Mouse (Mus musculus): Measurements from ENCODE around the gene Cbs. TPM values are rescaled to one million over a fixed set of nuclear protein-coding genes. Genes with fewer than 3 reads are reported as not detected.

Cbs gene
- total and polyA plus RNA-seq, 2 experiments, result 236 to 782 TPM

GRCm38 (mm10) chr17:31662855-31663254 lies 25.8 kb upstream of the Cbs start:
- peak; percentile 25 for DNase-seq (ENCODE audit: extremely low read depth, low read depth, low spot score)
- TF ChIP-seq CTCF (IDR thresholded peaks at IDR 0.05; ENCODE audit: low read depth, low read length), result peak; percentile 13; the same call in 1 of the 2 replicates
- TF ChIP-seq POLR2A (IDR thresholded peaks at IDR 0.05; ENCODE audit: extremely low read depth, insufficient read depth, low read length), result no peak
- no peaks in the 10 kb centered on the region for H3K27me3 ChIP-seq (ENCODE audit: control insufficient read depth, insufficient read depth, low read length)
- no peak overlapping the region for H3K4me3 ChIP-seq (ENCODE audit: insufficient read depth, low read depth, low read length)
- 0 out of 2 replicates have a peak, but pooled peaks cover 2% of the 10 kb centered on the region for H3K4me1 ChIP-seq (ENCODE audit: control insufficient read depth, insufficient read depth, low read length)
- H3K36me3 ChIP-seq (ENCODE audit: control insufficient read depth, insufficient read depth, low read length), result no peaks in the 10 kb centered on the region
- no peak overlapping the region for H3K9ac ChIP-seq (ENCODE audit: low read depth, low read length)
- H3K79me2 ChIP-seq (ENCODE audit: control insufficient read depth, insufficient read depth, low read length), result peaks cover 6% of the 10 kb centered on the region; the same call in 1 of the 2 replicates
- H3K27ac ChIP-seq (replicated peaks; ENCODE audit: insufficient read depth, low read depth, low read length), result no peak overlapping the region

DNA sequence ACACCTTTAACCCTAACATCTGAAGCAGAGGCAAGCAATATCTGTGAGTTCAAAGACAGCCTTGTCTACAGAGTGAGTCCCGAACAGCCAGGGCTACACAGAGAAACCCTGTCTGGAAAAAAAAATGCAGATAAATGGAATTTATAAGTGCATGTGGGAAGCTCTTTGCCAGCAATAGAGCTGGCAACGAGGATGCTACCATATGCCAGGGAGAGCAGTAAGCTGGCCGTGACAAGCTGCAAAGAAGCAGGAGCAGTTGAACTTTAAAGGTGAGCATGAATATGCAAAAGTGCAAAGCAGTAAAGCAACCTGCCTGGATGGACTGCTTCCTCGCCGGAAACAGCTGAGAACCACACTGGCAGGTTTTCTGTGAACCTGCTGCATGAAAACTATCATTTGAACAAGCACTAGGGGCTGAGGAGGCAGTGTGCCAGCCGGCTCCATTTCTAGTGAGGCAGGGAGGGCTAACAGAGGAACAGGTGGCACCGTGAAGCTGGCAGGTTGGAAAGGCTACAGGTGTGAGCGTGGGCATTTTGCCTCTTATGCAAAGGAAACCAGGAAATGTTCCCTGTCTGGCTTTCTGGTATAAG lies 23.7 kb upstream of the Cbs start:
- 89% methylated on average over 8 of the region's 8 CpGs for WGBS
- no peak overlapping the region for H3K27ac ChIP-seq (replicated peaks; ENCODE audit: insufficient read depth, low read depth, low read length)
- no peak for DNase-seq (ENCODE audit: extremely low read depth, low read depth, low spot score)

GRCm38 (mm10) chr17:31658468-31659185 lies 21.6 kb upstream of the Cbs start, which contains the start of gene U2af1:
TSS of gene U2af1 (minus strand) at chr17:31658892.
- H3K79me2 ChIP-seq (ENCODE audit: control insufficient read depth, insufficient read depth, low read length), result peaks cover 20% of the 10 kb centered on the region
- under 1% methylated on average over 71 of the region's 77 CpGs for WGBS
- H3K27me3 ChIP-seq (ENCODE audit: control insufficient read depth, insufficient read depth, low read length), result no peaks in the 10 kb centered on the region
- peak; percentile 85 for DNase-seq (ENCODE audit: extremely low read depth, low read depth, low spot score)
- H3K27ac ChIP-seq (replicated peaks; ENCODE audit: insufficient read depth, low read depth, low read length), result peak within 1 kb of the TSS; percentile 81
- peak within 1 kb of the TSS; percentile 97 for H3K9ac ChIP-seq (ENCODE audit: low read depth, low read length)
- H3K4me1 ChIP-seq (ENCODE audit: control insufficient read depth, insufficient read depth, low read length), result peaks cover 15% of the 10 kb centered on the region
- H3K4me3 ChIP-seq (ENCODE audit: insufficient read depth, low read depth, low read length), result peak within 1 kb of the TSS; percentile 90
- peak; percentile 64 for TF ChIP-seq POLR2A (IDR thresholded peaks at IDR 0.05; ENCODE audit: extremely low read depth, insufficient read depth, low read length)
- TF ChIP-seq CTCF (IDR thresholded peaks at IDR 0.05; ENCODE audit: low read depth, low read length), result 0 out of 2 replicates have a peak, but pooled peaks have one; percentile 0
- peaks cover 11% of the 10 kb centered on the region for H3K36me3 ChIP-seq (ENCODE audit: control insufficient read depth, insufficient read depth, low read length)

More for the DNA sequence above, 23.7 kb upstream of the Cbs start:
- TF ChIP-seq CTCF (IDR thresholded peaks at IDR 0.05; ENCODE audit: low read depth, low read length) (no peak), POLR2A (IDR thresholded peaks at IDR 0.05; ENCODE audit: extremely low read depth, insufficient read depth, low read length) (no peak)
- H3K4me3 ChIP-seq (ENCODE audit: insufficient read depth, low read depth, low read length), result no peak overlapping the region
- H3K79me2 ChIP-seq (ENCODE audit: control insufficient read depth, insufficient read depth, low read length), result peaks cover 13% of the 10 kb centered on the region; the same call in 1 of the 2 replicates
- peaks cover 10% of the 10 kb centered on the region for H3K4me1 ChIP-seq (ENCODE audit: control insufficient read depth, insufficient read depth, low read length)
- H3K27me3 ChIP-seq (ENCODE audit: control insufficient read depth, insufficient read depth, low read length), result no peaks in the 10 kb centered on the region
- H3K36me3 ChIP-seq (ENCODE audit: control insufficient read depth, insufficient read depth, low read length), result no peaks in the 10 kb centered on the region
- no peak overlapping the region for H3K9ac ChIP-seq (ENCODE audit: low read depth, low read length)

- 1% methylated on average over 27 of the region's 27 CpGs for WGBS
- Histone ChIP-seq H3K9ac (ENCODE audit: low read depth, low read length) (peak overlapping the region; percentile 97), H3K79me2 (ENCODE audit: control insufficient read depth, insufficient read depth, low read length) (peaks cover 25% of the 10 kb centered on the region), H3K4me3 (ENCODE audit: insufficient read depth, low read depth, low read length) (peak overlapping the region; percentile 90), H3K4me1 (ENCODE audit: control insufficient read depth, insufficient read depth, low read length) (peaks cover 15% of the 10 kb centered on the region), H3K36me3 (ENCODE audit: control insufficient read depth, insufficient read depth, low read length) (peaks cover 16% of the 10 kb centered on the region), H3K27me3 (ENCODE audit: control insufficient read depth, insufficient read depth, low read length) (no peaks in the 10 kb centered on the region), H3K27ac (replicated peaks; ENCODE audit: insufficient read depth, low read depth, low read length) (peak overlapping the region; percentile 81)
- DNase-seq (ENCODE audit: extremely low read depth, low read depth, low spot score), result no peak
- TF ChIP-seq POLR2A (IDR thresholded peaks at IDR 0.05; ENCODE audit: extremely low read depth, insufficient read depth, low read length) (no peak), CTCF (IDR thresholded peaks at IDR 0.05; ENCODE audit: low read depth, low read length) (no peak)
Measured at GRCm38 (mm10) chr17:31658136-31658467, 21.1 kb upstream of the Cbs start.

GRCm38 (mm10) chr17:31657141-31657983 lies 20.3 kb upstream of the Cbs start:
- Histone ChIP-seq H3K27ac (replicated peaks; ENCODE audit: insufficient read depth, low read depth, low read length) (peak overlapping the region; percentile 81), H3K4me1 (ENCODE audit: control insufficient read depth, insufficient read depth, low read length) (peaks cover 15% of the 10 kb centered on the region), H3K27me3 (ENCODE audit: control insufficient read depth, insufficient read depth, low read length) (no peaks in the 10 kb centered on the region), H3K4me3 (ENCODE audit: insufficient read depth, low read depth, low read length) (peak overlapping the region; percentile 90), H3K9ac (ENCODE audit: low read depth, low read length) (peak overlapping the region; percentile 97), H3K36me3 (ENCODE audit: control insufficient read depth, insufficient read depth, low read length) (peaks cover 24% of the 10 kb centered on the region), H3K79me2 (ENCODE audit: control insufficient read depth, insufficient read depth, low read length) (peaks cover 26% of the 10 kb centered on the region)
- DNase-seq (ENCODE audit: extremely low read depth, low read depth, low spot score), result peak; percentile 61
- WGBS, result 32% methylated on average over 12 of the region's 12 CpGs
- TF ChIP-seq POLR2A (IDR thresholded peaks at IDR 0.05; ENCODE audit: extremely low read depth, insufficient read depth, low read length) (no peak), CTCF (IDR thresholded peaks at IDR 0.05; ENCODE audit: low read depth, low read length) (no peak)
